Mouse (Mus musculus) liver, adult 2 months (tissue): ENCODE measurements around the gene Urb1. TPM values are rescaled to one million over a fixed set of nuclear protein-coding genes. Genes with fewer than 3 reads are reported as not detected.

Experiments
- DNase-seq: peaks from one replicate; pipeline ENCODE4 v3.0.0-alpha.2; 2011; ENCODE audit warnings: low read depth, low spot score; ENCODE audit errors: extremely low read depth
- H3K27ac ChIP-seq: fragments of 200-500 bp; replicated peaks from 2 replicates; pipeline ENCODE4 v1.5.1; 2012; ENCODE audit warnings: low read depth, mild to moderate bottlenecking, control low read depth, inconsistent platforms, low read length; ENCODE audit not compliant: insufficient read depth
- H3K27me3 ChIP-seq: fragments of 200-500 bp; 2 replicates; pipeline ENCODE4 v1.6.1; 2012; ENCODE audit warnings: mild to moderate bottlenecking, moderate library complexity, low read length, inconsistent platforms; ENCODE audit not compliant: control insufficient read depth, insufficient read depth
- H3K36me3 ChIP-seq: fragments of 200-500 bp; 2 replicates; pipeline ENCODE4 v1.6.1; 2012; ENCODE audit warnings: low read length, inconsistent platforms; ENCODE audit not compliant: control insufficient read depth, insufficient read depth
- H3K4me1 ChIP-seq: fragments of 200-500 bp; 2 replicates; pipeline ENCODE4 v1.6.1; 2011; ENCODE audit warnings: low read length; ENCODE audit not compliant: control insufficient read depth, insufficient read depth
- H3K4me3 ChIP-seq: fragments of 200-500 bp; 2 replicates; pipeline ENCODE4 v1.5.1; 2011; ENCODE audit warnings: low read depth, mild to moderate bottlenecking, control low read depth, low read length, moderate library complexity; ENCODE audit not compliant: insufficient read depth
- H3K79me2 ChIP-seq: fragments of 200-500 bp; 2 replicates; pipeline ENCODE4 v1.6.1; 2012; ENCODE audit warnings: inconsistent platforms, mild to moderate bottlenecking, low read length, moderate library complexity; ENCODE audit not compliant: control insufficient read depth, insufficient read depth
- H3K9ac ChIP-seq: fragments of 200-500 bp; 2 replicates; pipeline ENCODE4 v1.6.1; 2012; ENCODE audit warnings: low read depth, mild to moderate bottlenecking, control low read depth, inconsistent platforms, low read length
- CTCF ChIP-seq: fragments of 200-500 bp; IDR thresholded peaks from 2 replicates; pipeline ENCODE4 v1.5.1; 2011; ENCODE audit warnings: low read depth, low read length, control low read depth
- POLR2A ChIP-seq: fragments of 200-500 bp; IDR thresholded peaks from 2 replicates; pipeline ENCODE4 v1.6.1; 2011; ENCODE audit warnings: low read length, control low read depth; ENCODE audit not compliant: insufficient read depth; ENCODE audit errors: extremely low read depth
- WGBS: fragments of 180-500 bp; shearing (Covaris S2); methylation state at CpG from one replicate; pipeline ENCODE4 v1.1.7; 2018; 5-methylcytosine and 5-hydroxymethylcytosine counted together
- polyA plus RNA-seq: library from polyadenylated mRNA; depleted of rRNA; stranded (reverse); fragments of >200 nt; gene quantifications from 2 replicates; pipeline ENCODE4 v1.2.3, GENCODE M21; 2012
- total RNA-seq: library from RNA; depleted of rRNA; stranded (reverse); fragments of >200 nt; gene quantifications from 2 replicates; pipeline ENCODE4 v1.2.3, GENCODE M21; 2014

Urb1 gene
- total and polyA plus RNA-seq, 2 experiments, result 1.9 to 2.7 TPM

DNA sequence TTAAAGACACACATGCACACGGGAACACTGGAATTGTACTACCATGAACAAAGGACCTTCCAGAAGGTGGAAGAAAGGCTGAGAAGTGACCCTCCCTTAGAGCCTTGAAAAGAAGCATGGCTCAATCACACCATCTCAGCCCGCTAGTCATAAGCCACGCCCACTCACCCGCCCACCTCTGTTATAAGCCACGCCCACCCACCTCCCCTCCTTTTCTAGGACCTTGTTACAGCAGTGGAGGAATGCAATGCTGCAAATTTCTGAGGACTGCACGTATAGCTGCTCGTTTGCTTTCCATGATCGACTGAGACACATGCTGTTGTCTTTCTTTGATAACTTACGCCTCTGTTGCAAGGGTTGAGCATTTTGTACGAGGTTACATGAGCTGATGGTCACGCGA is 39.0 kb upstream of the Urb1 start:
- no peaks in the 10 kb centered on the region for H3K36me3 ChIP-seq
- no peak overlapping the region for H3K4me3 ChIP-seq
- DNase-seq, result no peak
- 58% methylated on average over 12 of the region's 12 CpGs for WGBS
- TF ChIP-seq POLR2A (no peak), CTCF (no peak)
- H3K79me2 ChIP-seq, result no peaks in the 10 kb centered on the region
- no peak overlapping the region for H3K27ac ChIP-seq
- H3K27me3 ChIP-seq, result no peaks in the 10 kb centered on the region
- H3K9ac ChIP-seq, result no peak overlapping the region
- H3K4me1 ChIP-seq, result no peaks in the 10 kb centered on the region

DNA sequence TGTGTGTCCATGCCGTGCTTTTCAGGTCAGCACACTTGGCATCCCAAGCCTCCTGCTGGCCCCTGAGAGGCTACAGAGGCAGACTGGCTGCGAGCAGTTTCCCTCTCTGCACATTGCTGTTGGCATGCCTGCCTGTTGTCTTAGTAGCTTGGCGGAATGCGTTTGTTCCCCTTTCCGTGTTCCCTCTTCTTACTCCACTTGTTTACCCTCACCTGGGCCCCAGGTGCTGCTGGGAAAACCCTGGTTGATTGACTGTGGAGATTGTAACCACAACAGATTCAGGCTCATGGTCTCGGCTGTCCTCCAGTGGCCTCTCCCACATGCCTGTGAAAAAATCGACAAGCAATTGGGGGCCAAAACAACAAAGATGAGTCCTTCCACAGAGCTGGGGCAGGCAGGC is 38.5 kb upstream of the Urb1 start:
- DNase-seq, result no peak

DNA sequence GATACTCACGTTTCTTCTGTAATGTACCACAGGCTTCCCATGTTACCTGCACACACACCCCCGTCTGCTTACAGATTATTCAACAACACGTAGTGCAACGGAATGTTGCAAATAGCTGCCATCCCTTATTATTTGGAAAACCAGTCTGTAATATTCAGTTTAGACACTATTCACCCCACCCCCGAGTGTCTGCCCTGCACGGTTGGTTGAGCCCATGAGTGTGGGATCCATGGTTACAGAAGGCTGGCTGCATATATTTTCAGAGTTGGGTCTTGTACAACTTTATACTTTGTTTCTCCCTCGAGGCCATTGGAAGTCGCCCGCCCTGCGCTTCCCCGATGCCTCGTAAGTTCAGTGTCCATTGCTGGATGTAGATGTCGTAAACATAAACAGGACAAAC is 35.4 kb upstream of the Urb1 start:
- TF ChIP-seq POLR2A, result no peak
- TF ChIP-seq CTCF, result no peak
- Histone ChIP-seq H3K4me3 (no peak overlapping the region), H3K4me1 (no peaks in the 10 kb centered on the region), H3K36me3 (no peaks in the 10 kb centered on the region), H3K27ac (no peak overlapping the region), H3K9ac (no peak overlapping the region), H3K27me3 (no peaks in the 10 kb centered on the region), H3K79me2 (no peaks in the 10 kb centered on the region)
- 88% methylated on average over 13 of the region's 13 CpGs for WGBS
- no peak for DNase-seq

More for the DNA sequence above, 38.5 kb upstream of the Urb1 start:
- Histone ChIP-seq H3K9ac (no peak overlapping the region), H3K79me2 (no peaks in the 10 kb centered on the region), H3K4me3 (no peak overlapping the region), H3K27ac (no peak overlapping the region), H3K36me3 (no peaks in the 10 kb centered on the region), H3K27me3 (no peaks in the 10 kb centered on the region), H3K4me1 (no peaks in the 10 kb centered on the region)
- no peak for TF ChIP-seq CTCF
- no peak for TF ChIP-seq POLR2A
- 49% methylated on average over 7 of the region's 7 CpGs for WGBS

DNA sequence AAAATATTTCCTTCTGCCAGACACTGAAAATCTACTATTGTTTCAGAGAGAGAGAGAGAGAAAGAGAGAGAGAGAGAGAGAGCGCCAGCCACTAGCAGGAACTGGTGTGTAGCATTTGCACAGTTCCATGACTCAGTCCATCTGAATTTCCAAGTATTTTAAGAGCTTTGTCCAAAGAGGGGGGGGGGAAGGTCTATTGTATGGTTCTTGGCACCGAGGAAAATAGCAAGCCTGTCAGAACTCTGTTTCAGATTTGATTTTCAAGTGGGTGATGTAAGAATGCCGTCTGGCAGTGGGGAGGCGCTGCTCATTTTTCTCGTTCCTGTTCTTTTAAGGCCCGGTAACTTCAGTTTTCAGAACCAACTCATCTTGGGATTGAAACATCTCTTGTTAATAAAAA is 34.8 kb upstream of the Urb1 start:
- Histone ChIP-seq H3K27ac (no peak overlapping the region), H3K4me3 (no peak overlapping the region), H3K9ac (no peak overlapping the region), H3K36me3 (no peaks in the 10 kb centered on the region), H3K27me3 (no peaks in the 10 kb centered on the region), H3K79me2 (no peaks in the 10 kb centered on the region), H3K4me1 (no peaks in the 10 kb centered on the region)
- DNase-seq, result no peak
- TF ChIP-seq CTCF (no peak), POLR2A (no peak)
- WGBS, result 84% methylated on average over 6 of the region's 6 CpGs

DNA sequence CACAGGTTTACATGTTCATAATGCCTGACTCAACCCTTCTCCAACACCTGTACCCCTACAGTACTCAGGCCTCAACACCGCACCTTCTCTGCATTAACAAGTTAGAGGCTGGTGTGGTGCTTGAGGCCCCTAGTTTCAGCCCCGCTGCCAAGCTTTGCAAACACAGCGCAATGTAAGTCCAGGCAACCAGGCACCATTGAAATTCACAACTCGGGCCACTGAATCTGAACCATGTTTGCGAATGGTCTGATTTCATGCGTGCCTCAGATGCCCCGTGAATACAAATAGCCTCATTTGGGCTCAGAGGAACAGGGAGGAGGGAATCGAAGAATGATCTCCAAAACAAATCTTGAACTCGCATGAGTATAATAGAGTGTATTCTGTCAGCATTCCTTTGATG is 32.0 kb upstream of the Urb1 start:
- no peaks in the 10 kb centered on the region for H3K4me1 ChIP-seq
- H3K27ac ChIP-seq, result no peak overlapping the region
- no peak for DNase-seq
- H3K27me3 ChIP-seq, result no peaks in the 10 kb centered on the region
- no peak overlapping the region for H3K4me3 ChIP-seq
- no peak for TF ChIP-seq CTCF
- TF ChIP-seq POLR2A, result no peak
- H3K36me3 ChIP-seq, result no peaks in the 10 kb centered on the region
- H3K9ac ChIP-seq, result no peak overlapping the region
- WGBS, result 78% methylated on average over 9 of the region's 9 CpGs
- H3K79me2 ChIP-seq, result no peaks in the 10 kb centered on the region

DNA sequence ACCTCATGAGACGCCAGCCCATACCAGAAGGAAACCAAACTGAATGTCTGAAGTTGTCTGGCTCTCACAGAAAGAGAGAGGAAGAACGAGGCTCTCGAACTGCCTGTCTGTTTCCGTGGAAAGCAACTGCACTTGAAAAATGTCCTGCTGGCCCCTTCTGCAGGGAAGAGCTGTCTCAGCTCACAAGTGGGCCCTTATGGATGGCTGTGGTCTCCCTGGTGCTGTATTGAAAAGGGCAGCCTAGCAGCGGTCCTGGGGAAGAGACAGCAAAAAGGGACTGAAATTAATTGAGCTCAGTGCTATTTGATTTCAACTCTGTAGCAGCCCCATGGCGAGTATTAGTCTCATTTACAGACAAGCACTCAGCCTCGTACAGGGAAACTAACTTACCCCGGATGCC is 27.2 kb upstream of the Urb1 start:
- Histone ChIP-seq H3K79me2 (no peaks in the 10 kb centered on the region), H3K27me3 (no peaks in the 10 kb centered on the region), H3K36me3 (no peaks in the 10 kb centered on the region), H3K4me1 (no peaks in the 10 kb centered on the region), H3K9ac (no peak overlapping the region), H3K27ac (no peak overlapping the region), H3K4me3 (no peak overlapping the region)
- 85% methylated on average over 8 of the region's 8 CpGs for whole genome bisulfite sequencing
- no peak for DNase-seq
- no peak for TF ChIP-seq POLR2A
- no peak for TF ChIP-seq CTCF
